Mouse (Mus musculus) midbrain, embryonic 13.5 days (tissue): ENCODE data around the gene Paox. TPM values are rescaled to one million over a fixed set of nuclear protein-coding genes. Genes with fewer than 3 reads are reported as not detected.
"Not testable (repeated sequence)": the region's sequence is repeated elsewhere in the genome, so short reads cannot be mapped to it uniquely, and the experiment has no call there.

Experiments
- ATAC-seq: fragments of 200-750 bp; cut with Nextera tagmentation; 2 replicates; pipeline ENCODE4 v1.8.0; 2017; ENCODE audit warnings: mild to moderate bottlenecking, moderate TSS enrichment, moderate library complexity
- H3K27ac ChIP-seq: fragments of 300-500 bp; sonication (generic); 2 replicates; pipeline ENCODE4 v1.5.1; 2015; ENCODE audit warnings: inconsistent platforms, mild to moderate bottlenecking, moderate library complexity
- H3K27me3 ChIP-seq: fragments of 300-500 bp; sonication (generic); 2 replicates; pipeline ENCODE4 v1.6.1; 2015; ENCODE audit warnings: mild to moderate bottlenecking, inconsistent platforms
- H3K36me3 ChIP-seq: fragments of 300-500 bp; sonication (generic); 2 replicates; pipeline ENCODE4 v1.6.1; 2015; ENCODE audit warnings: mild to moderate bottlenecking, inconsistent platforms
- H3K4me1 ChIP-seq: fragments of 300-500 bp; sonication (generic); replicated peaks from 2 replicates; pipeline ENCODE4 v1.6.1; 2015; ENCODE audit warnings: inconsistent platforms
- H3K4me2 ChIP-seq: fragments of 300-500 bp; sonication (generic); replicated peaks from 2 replicates; pipeline ENCODE4 v1.6.1; 2015; ENCODE audit warnings: moderate library complexity, mild to moderate bottlenecking, inconsistent platforms
- H3K4me3 ChIP-seq: fragments of 300-500 bp; sonication (generic); replicated peaks from 2 replicates; pipeline ENCODE4 v1.5.1; 2015; ENCODE audit warnings: mild to moderate bottlenecking, inconsistent platforms
- H3K9ac ChIP-seq: fragments of 300-500 bp; sonication (generic); replicated peaks from 2 replicates; pipeline ENCODE4 v1.6.1; 2015; ENCODE audit warnings: mild to moderate bottlenecking, inconsistent platforms
- H3K9me3 ChIP-seq: fragments of 300-500 bp; sonication (generic); 2 replicates; pipeline ENCODE4 v1.6.1; 2016; ENCODE audit warnings: mild to moderate bottlenecking, inconsistent platforms
- WGBS: fragments of 180-500 bp; shearing (Covaris S2); methylation state at CpG from one replicate; pipeline ENCODE4 v1.1.7; 2015; 5-methylcytosine and 5-hydroxymethylcytosine counted together
- polyA plus RNA-seq: library from polyadenylated mRNA; unstranded; fragments of >200 nt; fragmentation: Nextera tagmentation; extraction: Ambion mirVana; gene quantifications from 2 replicates; pipeline ENCODE4 v1.2.1, GENCODE M21; 2015

Paox gene
- polyA plus RNA-seq, 1 experiment from 2014 or later, result 7.2 TPM

GRCm38 (mm10) chr7:140125278-140126021 lies 9.9 kb downstream of the Paox start:
- H3K27ac ChIP-seq, result 0 out of 2 replicates have a peak overlapping the region, but pooled peaks have one; percentile 17
- H3K27me3 ChIP-seq, result peaks cover 3% of the 10 kb centered on the region; the same call in 1 of the 2 replicates
- H3K4me2 ChIP-seq, result peak overlapping the region; percentile 86
- peak; percentile 94 for ATAC-seq
- peaks cover 13% of the 10 kb centered on the region for H3K4me1 ChIP-seq
- H3K9me3 ChIP-seq, result no peaks in the 10 kb centered on the region
- WGBS, result 2% methylated on average over 40 of the region's 40 CpGs
- peak overlapping the region; percentile 66 for H3K4me3 ChIP-seq
- no peaks in the 10 kb centered on the region for H3K36me3 ChIP-seq
- peak overlapping the region; percentile 80 for H3K9ac ChIP-seq

GRCm38 (mm10) chr7:140126022-140126350 lies 10.4 kb downstream of the Paox start:
- no peaks in the 10 kb centered on the region for H3K9me3 ChIP-seq
- peak overlapping the region; percentile 66 for H3K4me3 ChIP-seq
- 7% methylated on average over 5 of the region's 5 CpGs for WGBS
- peaks cover 13% of the 10 kb centered on the region for H3K4me1 ChIP-seq
- no peak; the same call in 1 of the 2 replicates for ATAC-seq
- no peaks in the 10 kb centered on the region for H3K36me3 ChIP-seq
- H3K9ac ChIP-seq, result peak overlapping the region; percentile 80
- peak overlapping the region; percentile 86 for H3K4me2 ChIP-seq
- peaks cover 3% of the 10 kb centered on the region; the same call in 1 of the 2 replicates for H3K27me3 ChIP-seq
- no peak overlapping the region for H3K27ac ChIP-seq

- H3K4me2 ChIP-seq, result no peak overlapping the region
These were observed 11.3 kb downstream of the Paox start for GRCm38 (mm10) chr7:140126934-140127333.

GRCm38 (mm10) chr7:140127911-140128310 lies 12.3 kb downstream of the Paox start:
- Histone ChIP-seq H3K27ac (no peak overlapping the region), H3K9ac (no peak overlapping the region), H3K4me3 (no peak overlapping the region), H3K9me3 (no peaks in the 10 kb centered on the region), H3K4me2 (no peak overlapping the region), H3K36me3 (no peaks in the 10 kb centered on the region), H3K27me3 (no peaks in the 10 kb centered on the region), H3K4me1 (peaks cover 13% of the 10 kb centered on the region)
- no peak for ATAC-seq
- 87% methylated on average over 2 of the region's 2 CpGs for WGBS

More at GRCm38 (mm10) chr7:140126934-140127333, 11.3 kb downstream of the Paox start:
- no peak overlapping the region for H3K9ac ChIP-seq
- WGBS, result 88% methylated on average over 3 of the region's 3 CpGs
- H3K4me3 ChIP-seq, result no peak overlapping the region
- H3K27me3 ChIP-seq, result no peaks in the 10 kb centered on the region
- no peaks in the 10 kb centered on the region for H3K9me3 ChIP-seq
- no peak overlapping the region for H3K27ac ChIP-seq
- no peak for ATAC-seq
- no peaks in the 10 kb centered on the region for H3K36me3 ChIP-seq
- peaks cover 13% of the 10 kb centered on the region for H3K4me1 ChIP-seq

- not testable (repeated sequence) for H3K36me3 ChIP-seq, ATAC-seq, H3K27me3 ChIP-seq, H3K9me3 ChIP-seq, H3K9ac ChIP-seq, H3K4me1 ChIP-seq, H3K27ac ChIP-seq, H3K4me3 ChIP-seq, H3K4me2 ChIP-seq
- 95% methylated on average over 7 of the region's 7 CpGs for WGBS
These were observed 16.6 kb downstream of the Paox start for GRCm38 (mm10) chr7:140132184-140132583.

- not testable (repeated sequence) for H3K27me3 ChIP-seq, H3K4me1 ChIP-seq, H3K4me3 ChIP-seq, H3K9ac ChIP-seq, H3K36me3 ChIP-seq, H3K27ac ChIP-seq, H3K4me2 ChIP-seq, ATAC-seq, H3K9me3 ChIP-seq
- WGBS, result 88% methylated on average over 7 of the region's 7 CpGs
These were observed 18.4 kb downstream of the Paox start for GRCm38 (mm10) chr7:140134033-140134432.

- Histone ChIP-seq H3K36me3 (no peaks in the 10 kb centered on the region; the same call in 1 of the 2 replicates), H3K27ac (no peak overlapping the region), H3K4me2 (no peak overlapping the region), H3K27me3 (no peaks in the 10 kb centered on the region), H3K9me3 (no peaks in the 10 kb centered on the region), H3K4me1 (peaks cover 10% of the 10 kb centered on the region), H3K4me3 (no peak overlapping the region), H3K9ac (no peak overlapping the region)
- 87% methylated on average over 5 of the region's 5 CpGs for whole genome bisulfite sequencing
- no peak for ATAC-seq
These were observed 19.6 kb downstream of the Paox start for GRCm38 (mm10) chr7:140135106-140135770.

- H3K27me3 ChIP-seq, result no peaks in the 10 kb centered on the region
- H3K4me2 ChIP-seq, result peak within 1 kb of the TSS; percentile 92
- H3K36me3 ChIP-seq, result no peaks in the 10 kb centered on the region; the same call in 1 of the 2 replicates
- peak within 1 kb of the TSS; percentile 84 for H3K9ac ChIP-seq
- H3K27ac ChIP-seq, result peak within 1 kb of the TSS; percentile 71
- peak within 1 kb of the TSS; percentile 73 for H3K4me3 ChIP-seq
- WGBS, result 2% methylated on average over 39 of the region's 39 CpGs
- H3K9me3 ChIP-seq, result no peaks in the 10 kb centered on the region
- H3K4me1 ChIP-seq, result peaks cover 15% of the 10 kb centered on the region
- peak; percentile 98 for ATAC-seq
These were observed 21.8 kb downstream of the Paox start, which contains the start of gene Mtg1 for GRCm38 (mm10) chr7:140137135-140138020. Gene Mtg1 (plus strand): TSS chr7:140137564.

GRCm38 (mm10) chr7:140138021-140138310 lies 22.4 kb downstream of the Paox start:
- no peak for ATAC-seq
- WGBS, result 0% methylated on average over 8 of the region's 8 CpGs
- H3K9ac ChIP-seq, result peak overlapping the region; percentile 84

GRCm38 (mm10) chr7:140141350-140141749 lies 25.8 kb downstream of the Paox start:
- Histone ChIP-seq H3K27ac (no peak overlapping the region), H3K9me3 (no peaks in the 10 kb centered on the region), H3K9ac (no peak overlapping the region), H3K27me3 (no peaks in the 10 kb centered on the region), H3K4me2 (no peak overlapping the region), H3K36me3 (no peaks in the 10 kb centered on the region; the same call in 1 of the 2 replicates), H3K4me1 (peaks cover 15% of the 10 kb centered on the region), H3K4me3 (no peak overlapping the region)
- no peak for ATAC-seq
- 5% methylated on average over 14 of the region's 14 CpGs for WGBS

More at GRCm38 (mm10) chr7:140138021-140138310, 22.4 kb downstream of the Paox start:
- peak overlapping the region; percentile 92 for H3K4me2 ChIP-seq
- H3K9me3 ChIP-seq, result no peaks in the 10 kb centered on the region
- H3K36me3 ChIP-seq, result no peaks in the 10 kb centered on the region; the same call in 1 of the 2 replicates
- H3K27me3 ChIP-seq, result no peaks in the 10 kb centered on the region
- H3K27ac ChIP-seq, result peak overlapping the region; percentile 71
- peaks cover 15% of the 10 kb centered on the region for H3K4me1 ChIP-seq
- peak overlapping the region; percentile 73 for H3K4me3 ChIP-seq

- no peak for ATAC-seq
- Histone ChIP-seq H3K4me2 (no peak overlapping the region), H3K27ac (no peak overlapping the region), H3K9ac (no peak overlapping the region), H3K27me3 (no peaks in the 10 kb centered on the region), H3K9me3 (no peaks in the 10 kb centered on the region), H3K4me3 (no peak overlapping the region), H3K4me1 (0 out of 2 replicates have a peak, but pooled peaks cover 5% of the 10 kb centered on the region), H3K36me3 (peaks cover 9% of the 10 kb centered on the region)
- 82% methylated on average over 4 of the region's 4 CpGs for WGBS
These were observed 29.0 kb downstream of the Paox start for GRCm38 (mm10) chr7:140144550-140144949.
